Mouse (Mus musculus): ENCODE data around the gene Flvcr1. TPM values are rescaled to one million over a fixed set of nuclear protein-coding genes. Genes with fewer than 3 reads are reported as not detected.

The Flvcr1 gene
- polyA plus RNA-seq, 1 experiment: 4.6 TPM

- Histone ChIP-seq H3K27ac (replicated peaks; ENCODE audit: low read depth, low read length) (no peak overlapping the region), H3K4me1 (ENCODE audit: control insufficient read depth, insufficient read depth, insufficient read length, low read length) (peaks cover 4% of the 10 kb centered on the region; the same call in 1 of the 2 replicates)
Measured at GRCm38 (mm10) chr1:190978511-190979073, 47.4 kb downstream of the Flvcr1 start.

GRCm38 (mm10) chr1:190978001-190978400 is 48.0 kb downstream of the Flvcr1 start:
- Histone ChIP-seq H3K4me3 (ENCODE audit: insufficient read depth, low read depth, low read length) (peak overlapping the region; percentile 56), H3K27ac (replicated peaks; ENCODE audit: low read depth, low read length) (no peak overlapping the region), H3K4me1 (ENCODE audit: control insufficient read depth, insufficient read depth, insufficient read length, low read length) (peaks cover 4% of the 10 kb centered on the region; the same call in 1 of the 2 replicates)

More at GRCm38 (mm10) chr1:190978511-190979073, 47.4 kb downstream of the Flvcr1 start:
- peak overlapping the region; percentile 56 for H3K4me3 ChIP-seq (ENCODE audit: insufficient read depth, low read depth, low read length)

- Histone ChIP-seq H3K4me1 (ENCODE audit: control insufficient read depth, insufficient read depth, insufficient read length, low read length) (peaks cover 4% of the 10 kb centered on the region; the same call in 1 of the 2 replicates), H3K4me3 (ENCODE audit: insufficient read depth, low read depth, low read length) (no peak overlapping the region), H3K27ac (replicated peaks; ENCODE audit: low read depth, low read length) (no peak overlapping the region)
Measured at GRCm38 (mm10) chr1:190976887-190977573, 48.9 kb downstream of the Flvcr1 start.

- Histone ChIP-seq H3K4me3 (ENCODE audit: insufficient read depth, low read depth, low read length) (no peak overlapping the region), H3K4me1 (ENCODE audit: control insufficient read depth, insufficient read depth, insufficient read length, low read length) (peaks cover 4% of the 10 kb centered on the region; the same call in 1 of the 2 replicates), H3K27ac (replicated peaks; ENCODE audit: low read depth, low read length) (no peak overlapping the region)
Measured at GRCm38 (mm10) chr1:190974833-190975232, 51.1 kb downstream of the Flvcr1 start.

- peaks cover 4% of the 10 kb centered on the region; the same call in 1 of the 2 replicates for H3K4me1 ChIP-seq (ENCODE audit: control insufficient read depth, insufficient read depth, insufficient read length, low read length)
- H3K27ac ChIP-seq (replicated peaks; ENCODE audit: low read depth, low read length): no peak overlapping the region
- H3K4me3 ChIP-seq (ENCODE audit: insufficient read depth, low read depth, low read length): no peak overlapping the region
Measured at GRCm38 (mm10) chr1:190974191-190974590, 51.8 kb downstream of the Flvcr1 start.

- Histone ChIP-seq H3K27ac (replicated peaks; ENCODE audit: low read depth, low read length) (no peak overlapping the region), H3K4me1 (ENCODE audit: control insufficient read depth, insufficient read depth, insufficient read length, low read length) (no peaks in the 10 kb centered on the region), H3K4me3 (ENCODE audit: insufficient read depth, low read depth, low read length) (no peak overlapping the region)
Measured at GRCm38 (mm10) chr1:190972612-190973192, 53.3 kb downstream of the Flvcr1 start.

- Histone ChIP-seq H3K4me3 (ENCODE audit: insufficient read depth, low read depth, low read length) (no peak overlapping the region), H3K27ac (replicated peaks; ENCODE audit: low read depth, low read length) (no peak overlapping the region), H3K4me1 (ENCODE audit: control insufficient read depth, insufficient read depth, insufficient read length, low read length) (no peaks in the 10 kb centered on the region)
Measured at GRCm38 (mm10) chr1:190971708-190972610, 54.0 kb downstream of the Flvcr1 start.

- Histone ChIP-seq H3K4me1 (ENCODE audit: control insufficient read depth, insufficient read depth, insufficient read length, low read length) (no peaks in the 10 kb centered on the region), H3K27ac (replicated peaks; ENCODE audit: low read depth, low read length) (no peak overlapping the region), H3K4me3 (ENCODE audit: insufficient read depth, low read depth, low read length) (no peak overlapping the region)
Measured at GRCm38 (mm10) chr1:190968010-190968409, 57.9 kb downstream of the Flvcr1 start.

- Histone ChIP-seq H3K4me1 (ENCODE audit: control insufficient read depth, insufficient read depth, insufficient read length, low read length) (no peaks in the 10 kb centered on the region), H3K4me3 (ENCODE audit: insufficient read depth, low read depth, low read length) (no peak overlapping the region), H3K27ac (replicated peaks; ENCODE audit: low read depth, low read length) (no peak overlapping the region)
Measured at GRCm38 (mm10) chr1:190964992-190965780, 60.8 kb downstream of the Flvcr1 start.

GRCm38 (mm10) chr1:190962760-190963159 is 63.2 kb downstream of the Flvcr1 start:
- no peak overlapping the region for H3K27ac ChIP-seq (replicated peaks; ENCODE audit: low read depth, low read length)
- no peaks in the 10 kb centered on the region for H3K4me1 ChIP-seq (ENCODE audit: control insufficient read depth, insufficient read depth, insufficient read length, low read length)
- no peak overlapping the region for H3K4me3 ChIP-seq (ENCODE audit: insufficient read depth, low read depth, low read length)

- Histone ChIP-seq H3K4me3 (ENCODE audit: insufficient read depth, low read depth, low read length) (no peak overlapping the region), H3K4me1 (ENCODE audit: control insufficient read depth, insufficient read depth, insufficient read length, low read length) (no peaks in the 10 kb centered on the region), H3K27ac (replicated peaks; ENCODE audit: low read depth, low read length) (no peak overlapping the region)
Measured at GRCm38 (mm10) chr1:190958821-190959220, 67.1 kb downstream of the Flvcr1 start.

All from brown adipose tissue, adult 24 weeks (tissue).